Mouse (Mus musculus) midbrain, embryonic 14.5 days (tissue): ENCODE measurements around the gene Sh3pxd2a. TPM values are rescaled to one million over a fixed set of nuclear protein-coding genes. Genes with fewer than 3 reads are reported as not detected.

Experiments
- ATAC-seq: fragments of 200-750 bp; cut with Nextera tagmentation; 2 replicates; pipeline ENCODE4 v1.8.0; 2017; ENCODE audit warnings: moderate number of reproducible peaks, moderate library complexity; ENCODE audit not compliant: low FRiP score, low TSS enrichment
- DNase-seq: peaks from one replicate; pipeline ENCODE4 v3.0.0-alpha.2; 2015
- H3K27ac ChIP-seq: fragments of 300-500 bp; sonication (generic); replicated peaks from 2 replicates; pipeline ENCODE4 v1.5.1; 2014; ENCODE audit warnings: mild to moderate bottlenecking, low read depth, low read length, moderate library complexity
- H3K27me3 ChIP-seq: fragments of 300-500 bp; sonication (generic); 2 replicates; pipeline ENCODE4 v1.6.1; 2014; ENCODE audit warnings: low read length, control low read depth, mixed read lengths; ENCODE audit not compliant: control insufficient read depth, insufficient read depth
- H3K36me3 ChIP-seq: fragments of 300-500 bp; sonication (generic); 2 replicates; pipeline ENCODE4 v1.6.1; 2014; ENCODE audit warnings: low read length, control low read depth; ENCODE audit not compliant: control insufficient read depth, insufficient read depth
- H3K4me1 ChIP-seq: fragments of 300-500 bp; sonication (generic); 2 replicates; pipeline ENCODE4 v1.6.1; 2014; ENCODE audit warnings: mild to moderate bottlenecking, antibody characterized with exemption, low read length, control low read depth; ENCODE audit not compliant: control insufficient read depth, insufficient read depth
- H3K4me2 ChIP-seq: fragments of 300-500 bp; sonication (generic); 2 replicates; pipeline ENCODE4 v1.6.1; 2014; ENCODE audit warnings: mild to moderate bottlenecking, low read length, moderate library complexity
- H3K4me3 ChIP-seq: fragments of 300-500 bp; sonication (generic); replicated peaks from 2 replicates; pipeline ENCODE4 v1.5.1; 2014; ENCODE audit warnings: low read depth, low read length
- H3K9ac ChIP-seq: fragments of 300-500 bp; sonication (generic); replicated peaks from 2 replicates; pipeline ENCODE4 v1.6.1; 2014; ENCODE audit warnings: mild to moderate bottlenecking, low read length, moderate library complexity
- H3K9me3 ChIP-seq: fragments of 300-500 bp; sonication (generic); 2 replicates; pipeline ENCODE4 v1.6.1; 2016; ENCODE audit warnings: low read length, control low read depth, mixed read lengths; ENCODE audit not compliant: control insufficient read depth
- WGBS: fragments of 180-500 bp; shearing (Covaris S2); extraction: QIAGEN DNeasy Blood & Tissue Kit; methylation state at CpG from one replicate; pipeline ENCODE4 v1.1.7; 2014; 5-methylcytosine and 5-hydroxymethylcytosine counted together
- polyA plus RNA-seq: library from polyadenylated mRNA; unstranded; fragments of >200 nt; fragmentation: Nextera tagmentation; extraction: Ambion mirVana; gene quantifications from 2 replicates; pipeline ENCODE4 v1.2.1, GENCODE M21; 2014

Sh3pxd2a gene
- polyA plus RNA-seq, 1 experiment from 2014 or later = 2.4 TPM

GRCm38 (mm10) chr19:47508191-47508590, 44.0 kb upstream of the Sh3pxd2a start:
- H3K9me3 ChIP-seq = no peaks in the 10 kb centered on the region
- H3K4me1 ChIP-seq = peaks cover 15% of the 10 kb centered on the region
- 92% methylated on average over 3 of the region's 3 CpGs for WGBS
- no peak for ATAC-seq
- H3K4me3 ChIP-seq = no peak overlapping the region
- peaks cover 5% of the 10 kb centered on the region; the same call in 1 of the 2 replicates for H3K36me3 ChIP-seq
- H3K27me3 ChIP-seq = no peaks in the 10 kb centered on the region
- H3K27ac ChIP-seq = no peak overlapping the region
- no peak for DNase-seq
- H3K9ac ChIP-seq = no peak overlapping the region
- no peak overlapping the region for H3K4me2 ChIP-seq

- H3K36me3 ChIP-seq = peaks cover 5% of the 10 kb centered on the region; the same call in 1 of the 2 replicates
- H3K9ac ChIP-seq = no peak overlapping the region
- DNase-seq (peak; percentile 85), ATAC-seq (no peak)
- H3K9me3 ChIP-seq = no peaks in the 10 kb centered on the region
- no peak overlapping the region for H3K4me3 ChIP-seq
- H3K27me3 ChIP-seq = no peaks in the 10 kb centered on the region
- H3K4me2 ChIP-seq = no peak overlapping the region
- no peak overlapping the region for H3K27ac ChIP-seq
- peaks cover 15% of the 10 kb centered on the region for H3K4me1 ChIP-seq
- 49% methylated on average over 27 of the region's 27 CpGs for WGBS
Observed at GRCm38 (mm10) chr19:47507128-47508121, 43.2 kb upstream of the Sh3pxd2a start.

- Histone ChIP-seq H3K9ac (no peak overlapping the region), H3K4me3 (no peak overlapping the region), H3K27me3 (no peaks in the 10 kb centered on the region), H3K36me3 (0 out of 2 replicates have a peak, but pooled peaks cover 2% of the 10 kb centered on the region), H3K27ac (no peak overlapping the region), H3K4me1 (no peaks in the 10 kb centered on the region), H3K9me3 (no peaks in the 10 kb centered on the region), H3K4me2 (no peak overlapping the region)
- WGBS = 63% methylated on average over 4 of the region's 4 CpGs
- ATAC-seq = peak; percentile 34; the same call in 1 of the 2 replicates
- peak; percentile 69 for DNase-seq
Observed at GRCm38 (mm10) chr19:47503625-47504024, 39.4 kb upstream of the Sh3pxd2a start.

- no peak for ATAC-seq
- Histone ChIP-seq H3K9me3 (no peaks in the 10 kb centered on the region), H3K36me3 (0 out of 2 replicates have a peak, but pooled peaks cover 2% of the 10 kb centered on the region), H3K27me3 (no peaks in the 10 kb centered on the region), H3K4me2 (no peak overlapping the region), H3K4me1 (no peaks in the 10 kb centered on the region), H3K9ac (no peak overlapping the region), H3K27ac (no peak overlapping the region), H3K4me3 (no peak overlapping the region)
- WGBS = 76% methylated on average over 8 of the region's 8 CpGs
- peak; percentile 69 for DNase-seq
Observed at GRCm38 (mm10) chr19:47502563-47502962, 38.4 kb upstream of the Sh3pxd2a start.

- Histone ChIP-seq H3K27ac (no peak overlapping the region), H3K4me1 (no peaks in the 10 kb centered on the region), H3K9me3 (no peaks in the 10 kb centered on the region), H3K4me3 (no peak overlapping the region), H3K4me2 (no peak overlapping the region), H3K27me3 (no peaks in the 10 kb centered on the region), H3K9ac (no peak overlapping the region), H3K36me3 (no peaks in the 10 kb centered on the region)
- 74% methylated on average over 11 of the region's 11 CpGs for WGBS
- ATAC-seq (no peak), DNase-seq (no peak)
Observed at GRCm38 (mm10) chr19:47500389-47501011, 36.3 kb upstream of the Sh3pxd2a start.

GRCm38 (mm10) chr19:47499841-47500240, 35.6 kb upstream of the Sh3pxd2a start:
- WGBS = 85% methylated on average over 5 of the region's 5 CpGs
- H3K4me2 ChIP-seq = no peak overlapping the region
- no peaks in the 10 kb centered on the region for H3K36me3 ChIP-seq
- no peak overlapping the region for H3K27ac ChIP-seq
- ATAC-seq (no peak), DNase-seq (no peak)
- no peaks in the 10 kb centered on the region for H3K27me3 ChIP-seq
- no peak overlapping the region for H3K4me3 ChIP-seq
- H3K9me3 ChIP-seq = no peaks in the 10 kb centered on the region
- H3K9ac ChIP-seq = no peak overlapping the region
- no peaks in the 10 kb centered on the region for H3K4me1 ChIP-seq

GRCm38 (mm10) chr19:47498942-47499341, 34.7 kb upstream of the Sh3pxd2a start:
- Histone ChIP-seq H3K4me3 (no peak overlapping the region), H3K4me1 (peaks cover 3% of the 10 kb centered on the region; the same call in 1 of the 2 replicates), H3K9ac (no peak overlapping the region), H3K27me3 (no peaks in the 10 kb centered on the region), H3K27ac (no peak overlapping the region), H3K9me3 (no peaks in the 10 kb centered on the region), H3K36me3 (no peaks in the 10 kb centered on the region), H3K4me2 (no peak overlapping the region)
- 97% methylated on average over 4 of the region's 4 CpGs for WGBS
- DNase-seq = no peak
- ATAC-seq = no peak

GRCm38 (mm10) chr19:47497736-47498135, 33.5 kb upstream of the Sh3pxd2a start:
- Histone ChIP-seq H3K27ac (no peak overlapping the region), H3K4me3 (no peak overlapping the region), H3K4me1 (peaks cover 15% of the 10 kb centered on the region), H3K27me3 (no peaks in the 10 kb centered on the region), H3K9me3 (no peaks in the 10 kb centered on the region), H3K9ac (no peak overlapping the region), H3K36me3 (no peaks in the 10 kb centered on the region), H3K4me2 (no peak overlapping the region)
- 92% methylated on average over 6 of the region's 6 CpGs for WGBS
- no peak for DNase-seq
- ATAC-seq = no peak
